Mouse (Mus musculus) common myeloid progenitor, adult 5-6 weeks (primary cell): Measurements from ENCODE around the gene 4930415O20Rik. TPM values are rescaled to one million over a fixed set of nuclear protein-coding genes. Genes with fewer than 3 reads are reported as not detected.

Experiments used
- ATAC-seq: replicated peaks from 2 replicates; pipeline ENCODE4 v1.8.0; 2016; ENCODE audit warnings: low read depth, mild to moderate bottlenecking, moderate TSS enrichment, inconsistent platforms; ENCODE audit not compliant: poor library complexity, severe bottlenecking
- total RNA-seq: library from RNA; stranded (forward); fragments of 200-1000, 187-1606 nt; gene quantifications from 2 replicates; pipeline ENCODE4 v1.2.3, GENCODE M21; 2017

The 4930415O20Rik gene
- total RNA-seq, 1 experiment from 2014 or later: not detected

DNA sequence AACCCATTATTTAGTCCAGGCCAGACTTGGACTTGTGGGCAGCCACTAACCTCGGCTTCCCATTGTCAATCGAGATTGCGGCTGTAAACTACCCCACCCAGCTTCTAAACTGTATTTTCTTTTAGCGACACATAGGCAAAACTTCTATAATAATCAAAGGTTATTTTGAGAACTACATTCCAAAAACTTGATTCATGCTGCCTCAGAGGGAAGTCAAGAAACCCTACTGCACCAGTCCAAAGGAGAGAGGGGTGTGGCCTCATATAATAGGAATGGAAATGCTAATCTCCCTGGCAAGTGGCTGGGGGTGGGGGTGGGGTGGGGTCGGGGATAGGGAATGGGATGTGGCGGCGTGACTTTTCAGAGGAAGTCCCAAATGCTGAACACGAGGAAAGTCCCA is 55.3 kb downstream of the 4930415O20Rik start:
- ATAC-seq: no peak

DNA sequence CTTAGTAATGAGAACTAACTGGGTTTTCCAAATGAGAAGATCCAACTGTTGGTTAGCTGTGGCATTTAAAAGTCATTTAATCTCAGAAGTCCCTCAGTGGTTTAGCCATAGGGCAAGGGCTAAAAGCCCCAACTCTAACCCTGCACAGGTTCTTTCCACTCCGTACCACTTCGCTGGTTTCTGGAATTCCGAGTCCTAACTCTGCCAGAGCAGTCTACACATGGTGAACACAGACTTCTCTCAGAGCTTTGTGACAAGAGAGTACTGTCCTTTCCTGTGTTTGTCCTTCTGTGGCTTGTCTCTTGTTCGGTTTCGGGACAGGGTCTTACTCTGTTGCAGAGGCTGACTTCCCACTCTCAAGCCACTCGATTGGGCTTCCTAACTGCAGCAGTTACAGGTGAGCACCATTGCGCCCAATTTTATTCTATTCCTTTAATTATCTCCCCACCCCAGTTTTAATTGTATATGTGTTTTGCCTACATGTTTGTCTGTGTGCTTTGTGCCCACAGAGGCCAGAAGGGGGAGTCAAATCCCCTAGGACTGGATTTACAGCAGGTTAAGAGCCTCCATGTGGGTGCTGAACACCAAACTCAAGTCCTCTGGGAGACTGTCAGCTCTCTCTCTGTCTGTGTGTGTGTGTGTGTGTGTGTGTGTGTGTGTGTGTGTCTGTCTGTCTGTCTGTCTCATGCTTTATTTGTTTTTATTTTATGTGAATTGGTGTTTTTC is 55.8 kb downstream of the 4930415O20Rik start:
- ATAC-seq: no peak

DNA sequence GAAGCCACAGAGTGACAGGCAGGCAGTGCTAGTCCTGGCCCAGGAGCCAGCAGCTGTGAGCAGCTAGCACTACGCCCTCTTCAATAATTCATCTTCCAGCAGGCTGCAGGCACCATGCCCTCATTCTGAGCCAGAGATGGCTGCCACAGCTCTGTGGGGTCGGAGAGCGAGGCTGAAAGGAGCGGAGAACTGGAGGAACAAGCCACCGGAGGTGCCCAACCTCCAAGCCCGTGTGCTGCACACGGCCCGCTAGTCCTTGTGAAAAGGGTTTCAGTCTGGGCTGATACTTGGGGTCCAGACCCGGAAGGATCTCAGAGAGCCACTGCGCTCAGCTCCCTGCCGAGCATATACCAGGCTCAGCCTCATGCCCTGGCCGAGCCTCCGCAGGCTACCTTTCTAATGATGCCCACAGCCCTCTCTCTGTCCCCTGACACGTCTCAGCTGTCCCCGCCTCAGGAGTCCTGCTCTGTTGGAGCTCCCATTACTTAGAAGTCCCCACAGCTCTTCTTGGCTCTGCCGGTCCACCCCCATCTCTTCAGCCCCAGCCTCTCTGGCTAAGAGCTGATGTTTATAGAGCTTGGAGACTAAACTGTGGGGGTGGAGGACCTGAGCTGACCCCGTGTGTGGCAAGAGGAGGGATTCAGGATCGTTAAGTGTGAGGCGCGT is 57.9 kb downstream of the 4930415O20Rik start:
- 0 out of 2 replicates have a peak, but pooled peaks have one; percentile 7 for ATAC-seq

DNA sequence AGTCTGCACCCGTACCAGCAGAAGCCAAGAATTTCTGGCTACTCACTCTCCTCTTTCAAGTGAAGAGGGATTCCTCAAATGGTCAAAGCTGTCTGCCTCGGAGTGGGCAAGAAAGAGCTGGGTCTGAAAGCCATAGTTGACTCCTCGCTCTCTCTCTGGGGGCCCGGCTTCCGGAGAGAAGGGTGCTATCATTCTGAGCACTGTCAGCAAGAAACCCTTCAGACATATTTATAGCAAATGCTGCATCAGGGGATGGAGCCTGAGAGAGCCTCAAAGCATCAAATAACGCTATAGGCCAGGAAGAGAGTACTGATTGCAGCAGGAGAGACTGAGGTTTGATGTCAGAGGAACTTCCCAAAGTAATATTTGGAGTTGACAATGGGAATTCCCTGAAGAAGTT is 58.7 kb downstream of the 4930415O20Rik start:
- no peak for ATAC-seq

DNA sequence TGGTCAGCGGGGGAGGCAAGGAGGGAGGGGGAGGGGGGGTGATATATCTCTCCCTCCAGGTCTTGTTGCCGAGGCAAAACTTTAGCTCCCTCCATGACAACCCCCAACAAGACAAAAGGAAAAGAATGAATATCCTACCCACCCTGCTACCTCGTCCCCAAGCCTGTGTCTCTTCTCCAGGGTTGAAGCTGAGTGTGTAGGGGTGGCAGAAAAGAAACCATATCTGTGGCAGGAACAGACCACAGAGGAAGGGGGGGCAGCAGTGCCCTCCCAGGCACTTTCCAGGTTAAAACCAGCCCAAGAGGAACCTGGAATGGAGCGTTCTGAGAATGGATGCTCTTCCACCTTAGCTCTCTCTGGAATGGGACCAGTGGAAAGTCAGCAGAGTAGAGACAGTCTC is 59.7 kb downstream of the 4930415O20Rik start, which contains the start of gene Cacnb3:
Gene Cacnb3 (plus strand): TSS at position 301 of the 400 bp plus-strand sequence.
- ATAC-seq: no peak

DNA sequence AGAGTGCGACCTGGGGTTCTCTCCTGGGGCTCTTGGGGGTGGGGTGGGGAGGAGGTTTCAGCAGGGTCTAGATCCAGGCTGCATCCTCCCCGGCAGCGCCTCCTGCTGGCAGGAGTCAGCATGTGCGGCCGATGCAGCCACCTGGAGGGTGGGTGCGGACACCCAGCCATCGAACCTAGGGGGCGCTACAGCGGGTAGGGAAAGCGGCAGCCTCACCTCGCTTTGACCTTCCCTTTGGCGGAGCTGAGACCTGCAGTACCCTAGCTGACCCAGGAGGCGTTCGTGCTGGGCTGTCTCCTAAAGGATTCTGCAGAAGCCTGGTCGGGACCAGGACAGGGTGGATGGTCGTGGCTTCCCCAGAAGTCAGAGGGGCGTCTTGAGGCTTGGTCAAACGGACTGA is 60.7 kb downstream of the 4930415O20Rik start:
- peak; percentile 57 for ATAC-seq

DNA sequence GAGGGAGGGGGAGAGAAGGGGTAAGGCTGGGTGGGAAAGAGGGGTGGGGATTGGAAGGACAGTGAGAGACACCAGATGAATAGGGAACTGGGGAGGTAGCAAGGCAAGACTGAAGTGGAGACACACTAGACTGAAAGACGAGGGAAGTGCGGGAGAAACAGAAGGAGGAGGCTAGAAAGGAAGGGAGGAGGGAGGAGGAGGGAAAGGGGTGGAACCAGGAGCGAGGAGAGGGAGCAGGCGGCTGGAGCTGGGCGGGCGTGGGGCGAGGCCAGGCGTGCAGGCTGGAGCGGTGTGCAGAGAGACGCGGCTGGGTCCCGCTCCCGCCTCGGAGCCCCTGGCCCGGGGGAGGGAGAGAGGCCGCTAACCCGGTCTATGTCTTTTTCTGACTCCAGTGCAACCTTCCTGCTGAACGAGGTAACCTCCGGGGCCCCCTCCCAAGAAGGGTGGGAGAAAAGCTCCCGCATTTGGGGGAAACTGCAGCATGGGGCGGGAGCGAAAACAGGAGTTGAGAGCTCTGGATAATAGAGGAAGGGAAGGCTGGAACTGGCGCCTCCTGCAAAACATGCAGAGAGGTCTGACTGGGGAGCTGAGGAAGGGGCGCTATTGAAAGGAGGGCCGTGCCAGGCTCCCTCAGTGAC is 61.4 kb downstream of the 4930415O20Rik start:
- 0 out of 2 replicates have a peak, but pooled peaks have one; percentile 3 for ATAC-seq

DNA sequence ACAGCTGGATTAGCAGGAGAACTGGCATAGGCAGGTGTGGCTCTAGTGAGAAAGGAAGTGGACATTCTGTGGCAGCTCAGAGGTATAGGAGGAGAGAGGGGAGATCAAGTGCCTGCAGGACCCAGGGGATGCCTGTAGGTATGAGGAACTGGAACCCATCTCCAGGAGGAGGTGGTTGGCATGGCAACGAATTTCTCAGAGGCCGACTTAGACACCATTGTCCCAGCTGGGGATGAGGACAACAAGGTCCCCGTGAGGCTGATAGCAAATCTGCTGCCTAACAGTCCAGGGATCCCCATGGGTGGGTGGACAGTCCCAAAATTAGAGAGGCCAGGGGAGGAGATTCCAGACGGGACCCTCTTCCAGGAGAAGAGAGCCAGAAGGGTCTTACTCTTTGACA is 62.1 kb downstream of the 4930415O20Rik start:
- no peak for ATAC-seq

DNA sequence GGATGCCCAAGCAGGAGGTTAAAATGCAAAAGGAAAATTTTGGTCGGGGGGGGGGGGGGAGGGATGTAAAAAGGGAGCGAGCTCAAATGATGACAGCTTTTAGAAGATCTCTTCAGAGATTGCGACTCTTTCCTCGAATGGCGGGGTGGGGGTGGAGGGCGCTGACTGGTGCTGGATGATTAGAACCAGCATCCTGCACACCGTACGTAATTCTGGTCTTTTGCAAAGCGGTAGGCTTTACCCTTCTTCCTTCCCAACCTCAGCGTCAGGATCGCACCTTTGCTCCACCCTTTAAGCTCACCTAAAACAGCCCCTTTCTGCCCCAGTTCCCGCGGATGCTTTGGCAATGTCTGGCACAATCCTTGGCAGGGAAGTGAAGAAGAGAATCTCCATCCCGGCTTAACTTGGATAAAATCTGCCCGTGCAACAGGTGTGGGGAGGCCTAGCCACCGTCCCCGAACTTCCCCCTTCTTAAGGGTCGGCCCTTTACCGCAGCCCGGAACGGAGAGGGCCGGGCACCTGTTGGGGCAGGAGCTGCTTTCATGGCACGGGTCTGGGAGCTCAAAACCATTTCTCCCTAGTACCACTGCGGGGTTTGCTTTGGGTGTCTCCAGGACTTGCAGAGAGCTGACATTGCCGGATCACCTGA is 63.1 kb downstream of the 4930415O20Rik start:
- ATAC-seq: no peak

DNA sequence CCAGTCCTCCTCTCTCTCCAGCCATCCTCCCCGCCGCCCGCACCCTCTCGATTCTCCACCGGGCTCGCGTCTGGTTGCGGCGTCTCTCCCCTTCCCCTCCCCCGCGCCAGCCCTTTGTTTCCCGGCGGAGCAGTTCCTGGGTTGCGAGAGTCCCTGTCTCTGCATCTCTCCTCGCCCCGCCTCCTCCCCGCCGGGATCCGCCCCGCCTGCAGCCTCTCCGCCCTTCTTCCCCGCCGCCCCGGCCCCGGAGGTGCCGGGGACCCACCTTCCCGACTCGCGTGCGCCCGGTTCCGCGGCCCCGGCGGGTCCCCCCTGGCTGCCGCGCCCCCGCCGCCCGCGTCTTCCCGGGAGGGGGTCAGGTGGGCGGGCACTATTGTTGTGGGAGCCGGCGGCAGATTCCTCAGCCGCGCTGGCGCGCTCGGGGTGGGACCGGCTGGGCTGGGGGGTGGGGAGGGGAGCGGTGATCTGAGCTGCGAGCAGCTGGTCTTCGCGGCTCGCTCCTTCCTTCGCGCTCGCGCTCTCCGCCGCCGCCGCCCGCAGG is 63.8 kb downstream of the 4930415O20Rik start:
- ATAC-seq: peak; percentile 22; the same call in 1 of the 2 replicates

DNA sequence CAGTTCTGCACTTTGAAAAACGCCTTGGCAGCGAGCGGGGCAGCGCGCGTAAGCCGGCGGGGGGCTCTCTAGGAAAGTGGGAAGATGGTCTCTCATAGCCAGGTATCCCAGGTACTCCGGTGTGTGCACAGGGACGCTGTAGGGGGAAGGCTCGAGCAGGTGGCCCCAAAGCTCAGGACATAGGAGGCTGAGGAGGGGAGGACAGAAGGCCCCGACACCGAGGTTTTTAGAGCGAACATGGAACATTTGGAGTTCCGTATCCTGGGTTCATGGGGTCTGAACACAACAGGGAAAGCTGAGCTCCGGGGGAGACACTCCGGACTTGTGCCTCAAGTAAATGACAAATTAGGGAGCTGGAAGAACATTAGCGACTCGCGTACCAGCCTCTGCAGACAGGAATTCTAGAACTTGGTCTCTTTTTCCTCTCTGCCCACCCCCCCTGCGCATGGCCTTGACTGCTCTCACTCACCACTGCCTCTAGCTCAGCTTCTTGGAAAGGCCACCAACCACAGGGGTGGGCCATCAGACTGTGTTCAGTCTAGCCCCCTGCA is 64.6 kb downstream of the 4930415O20Rik start:
- ATAC-seq: no peak

DNA sequence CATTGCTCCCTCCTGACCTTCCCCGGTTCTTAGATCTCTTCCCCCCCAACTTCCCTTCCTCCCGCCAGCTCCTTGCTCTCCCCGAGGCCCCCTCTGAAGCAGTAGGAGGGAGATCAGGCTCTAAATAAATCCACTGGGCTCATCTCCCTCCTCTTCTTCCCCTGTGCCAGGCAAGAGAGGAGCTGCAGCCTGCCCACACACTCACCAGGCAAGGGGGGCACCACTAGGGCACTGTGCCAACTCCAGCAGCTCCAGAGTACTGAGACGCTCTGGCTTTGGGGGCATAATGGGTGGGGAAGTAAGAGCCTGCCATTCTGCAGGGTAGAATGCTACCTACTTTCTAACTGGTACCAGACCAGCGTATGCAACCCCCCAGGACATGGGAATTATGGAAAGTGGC is 65.7 kb downstream of the 4930415O20Rik start:
- ATAC-seq: no peak

DNA sequence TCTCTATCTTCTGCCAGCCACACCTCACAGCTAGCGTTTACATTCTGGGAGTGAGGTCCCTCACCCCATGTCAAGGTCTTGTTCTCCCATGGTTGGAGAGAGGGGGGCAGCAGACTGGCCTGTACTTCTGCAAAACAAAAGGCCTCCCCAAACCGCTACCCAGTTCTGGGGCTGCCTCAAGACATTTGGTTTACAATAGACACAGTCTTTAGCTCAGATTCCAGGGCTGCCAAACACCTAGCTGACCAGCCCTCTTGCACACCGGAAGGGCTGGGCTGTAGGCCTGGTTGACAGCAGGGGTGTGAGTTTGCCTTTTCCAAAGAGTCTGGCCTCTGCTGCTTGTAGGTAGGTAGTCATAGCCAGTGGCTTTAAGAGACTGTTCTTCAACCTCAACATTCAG is 66.4 kb downstream of the 4930415O20Rik start:
- ATAC-seq: no peak

Other genes starting within 250 kb of the 4930415O20Rik start
- gene Olfr284, start 230.0 kb upstream of the 4930415O20Rik start, total RNA-seq: not detected in 2 replicates
- gene Olfr283, start 190.1 kb upstream of the 4930415O20Rik start, total RNA-seq: not detected in 2 replicates
- gene Olfr282, start 139.8 kb upstream of the 4930415O20Rik start, total RNA-seq: not detected in 2 replicates
- not detected in 2 replicates for gene Olfr281, start 118.4 kb upstream of the 4930415O20Rik start, total RNA-seq
- not detected in 2 replicates for gene OR5BS1P, start 101.1 kb upstream of the 4930415O20Rik start, total RNA-seq
- not detected in 2 replicates for gene Lalba, start 88.3 kb upstream of the 4930415O20Rik start, total RNA-seq
- gene Olfr279, start 78.6 kb upstream of the 4930415O20Rik start, total RNA-seq: not detected in 2 replicates
- gene Kansl2, start 36.7 kb upstream of the 4930415O20Rik start, total RNA-seq: 57.1 and 63.0 TPM in 2 replicates
- 52.6 and 74.4 TPM in 2 replicates for gene Ccnt1, start 81 bp upstream of the 4930415O20Rik start, total RNA-seq
- 23.4 and 32.4 TPM in 2 replicates for gene Adcy6, start 39.1 kb downstream of the 4930415O20Rik start, total RNA-seq
- not detected in 2 replicates for gene Cacnb3, start 59.8 kb downstream of the 4930415O20Rik start, total RNA-seq
- 84.4 and 114 TPM in 2 replicates for gene Ddx23, start 91.9 kb downstream of the 4930415O20Rik start, total RNA-seq
- gene Rnd1, start 106.5 kb downstream of the 4930415O20Rik start, total RNA-seq: 0.23 TPM in 1 of 2 replicates, not detected in the other
- not detected in 2 replicates for gene Ccdc65, start 137.2 kb downstream of the 4930415O20Rik start, total RNA-seq
- 16.9 and 21.6 TPM in 2 replicates for gene Fkbp11, start 157.2 kb downstream of the 4930415O20Rik start, total RNA-seq
- gene Arf3, start 192.2 kb downstream of the 4930415O20Rik start, total RNA-seq: 27.0 and 32.8 TPM in 2 replicates
- 0.64 TPM in 1 of 2 replicates, not detected in the other for gene Wnt10b, start 207.1 kb downstream of the 4930415O20Rik start, total RNA-seq
- not detected in 2 replicates for gene Wnt1, start 218.9 kb downstream of the 4930415O20Rik start, total RNA-seq
- 0.23 TPM in 1 of 2 replicates, not detected in the other for gene Ddn, start 238.5 kb downstream of the 4930415O20Rik start, total RNA-seq